Mouse (Mus musculus) liver, embryonic 14.5 days (tissue): ENCODE results near the gene Tedc2.

ENCODE experiments used
- CTCF ChIP-seq: IDR thresholded peaks from 2 replicates; pipeline ENCODE4 v1.5.1; 2016; ENCODE audit warnings: antibody characterized with exemption, low read depth, control low read depth
- EP300 ChIP-seq: IDR thresholded peaks from 2 replicates; pipeline ENCODE4 v1.6.1; 2016; ENCODE audit warnings: antibody characterized with exemption, low read depth

DNA sequence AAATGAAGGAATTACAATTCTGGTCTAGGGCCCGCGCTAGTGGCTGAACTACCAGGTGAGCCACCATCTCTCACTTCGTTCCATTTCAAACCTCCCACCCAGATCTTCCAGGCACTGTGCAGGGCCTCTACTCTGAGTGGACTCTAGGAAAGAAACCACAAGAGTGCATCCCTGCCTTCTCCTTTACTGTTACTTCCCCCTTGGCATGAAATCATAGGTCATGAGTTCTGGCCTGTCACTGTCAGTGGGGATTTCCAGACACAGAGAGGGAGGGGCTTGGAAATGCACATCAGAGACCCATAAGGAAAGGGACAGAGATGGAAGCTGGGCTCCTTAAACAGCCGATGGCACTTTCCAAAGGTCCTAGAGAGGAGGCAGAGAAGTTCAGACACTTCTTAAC, 48.9 kb downstream of the Tedc2 start:
- no peak for TF ChIP-seq CTCF
- no peak for TF ChIP-seq EP300
